8 mouse cellular contexts compared by ENCODE assay signal in the genomic region with DNA sequence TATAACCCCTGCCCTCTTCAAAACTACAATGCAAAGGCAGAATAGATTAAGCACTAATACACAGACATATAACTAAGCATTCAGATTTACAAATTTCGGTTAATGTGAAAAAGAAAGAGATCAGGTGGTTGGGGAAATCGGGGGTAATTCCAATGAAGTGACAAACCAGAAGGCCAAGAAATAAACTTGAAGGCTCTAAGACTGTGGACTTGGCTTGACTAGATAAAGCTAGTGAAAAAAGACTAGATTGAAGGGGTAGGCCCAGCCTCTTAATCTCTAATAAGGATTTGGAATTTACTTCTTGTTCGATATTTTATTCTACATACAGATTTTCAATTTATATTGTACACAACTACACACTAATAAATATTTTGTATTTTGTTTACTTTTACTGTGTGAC. TPM values are rescaled to one million over a fixed set of nuclear protein-coding genes. Genes with fewer than 3 reads are reported as not detected.
DNase-seq lines count a peak whose midpoint lies in the region; ATAC-seq lines count a peak whose summit lies in the region.

A gene (plus strand): TSS at position 301 of the 400 bp plus-strand sequence.

- WGBS in kidney, embryonic 15.5 days: 85% methylated on average over 3 of the region's 3 CpGs
- 82% methylated on average over 3 of the region's 3 CpGs for WGBS in embryonic facial prominence, embryonic 11.5 days
- WGBS in intestine, embryonic 14.5 days: 81% methylated on average over 3 of the region's 3 CpGs
- WGBS in midbrain, embryonic 11.5 days: 80% methylated on average over 3 of the region's 3 CpGs

- 0 out of 2 replicates have a peak, but pooled peaks cover 7% of the 10 kb centered on the region for H3K27me3 ChIP-seq in kidney, embryonic 15.5 days
- 0 out of 2 replicates have a peak, but pooled peaks cover 3% of the 10 kb centered on the region for H3K27me3 ChIP-seq in embryonic facial prominence, embryonic 11.5 days (ENCODE audit: control insufficient read depth, insufficient read depth, low read length)
- no peaks in the 10 kb centered on the region for H3K27me3 ChIP-seq in intestine, embryonic 14.5 days (replicated peaks; ENCODE audit: control insufficient read depth, insufficient read depth, low read length)
- peaks cover 16% of the 10 kb centered on the region for H3K27me3 ChIP-seq in midbrain, embryonic 11.5 days (ENCODE audit: control insufficient read depth, insufficient read depth, low read length)

- no peak for ATAC-seq in kidney, embryonic 15.5 days (replicated peaks; ENCODE audit: low FRiP score)
- ATAC-seq in embryonic facial prominence, embryonic 11.5 days (replicated peaks; ENCODE audit: insufficient number of reproducible peaks, low FRiP score, low TSS enrichment, low read depth): no peak
- no peak for ATAC-seq in intestine, embryonic 14.5 days (replicated peaks; ENCODE audit: low FRiP score, low TSS enrichment, low read depth)
- ATAC-seq in midbrain, embryonic 11.5 days (ENCODE audit: low FRiP score): no peak

- H3K27ac ChIP-seq in kidney, embryonic 15.5 days: peak within 1 kb of the TSS; percentile 91
- no peak within 1 kb of the TSS for H3K27ac ChIP-seq in embryonic facial prominence, embryonic 11.5 days (replicated peaks; ENCODE audit: low read depth, low read length)
- peak within 1 kb of the TSS; percentile 71 for H3K27ac ChIP-seq in intestine, embryonic 14.5 days (ENCODE audit: low read depth)
- no peak within 1 kb of the TSS for H3K27ac ChIP-seq in midbrain, embryonic 11.5 days (ENCODE audit: low read depth, low read length)

- H3K4me2 ChIP-seq in kidney, embryonic 15.5 days: peak within 1 kb of the TSS; percentile 90
- peak within 1 kb of the TSS; percentile 74 for H3K4me2 ChIP-seq in embryonic facial prominence, embryonic 11.5 days (ENCODE audit: low read depth, low read length)
- H3K4me2 ChIP-seq in intestine, embryonic 14.5 days (ENCODE audit: low read length): peak within 1 kb of the TSS; percentile 74
- peak within 1 kb of the TSS; percentile 92 for H3K4me2 ChIP-seq in midbrain, embryonic 11.5 days

- peak within 1 kb of the TSS; percentile 73 for H3K9ac ChIP-seq in kidney, embryonic 15.5 days
- peak within 1 kb of the TSS; percentile 73 for H3K9ac ChIP-seq in embryonic facial prominence, embryonic 11.5 days (replicated peaks; ENCODE audit: low read length)
- peak within 1 kb of the TSS; percentile 78 for H3K9ac ChIP-seq in intestine, embryonic 14.5 days (ENCODE audit: low read length)
- H3K9ac ChIP-seq in midbrain, embryonic 11.5 days (ENCODE audit: low read length): peak within 1 kb of the TSS; percentile 73

- H3K9me3 ChIP-seq in kidney, embryonic 15.5 days (replicated peaks): no peaks in the 10 kb centered on the region
- no peaks in the 10 kb centered on the region for H3K9me3 ChIP-seq in embryonic facial prominence, embryonic 11.5 days (replicated peaks; ENCODE audit: control insufficient read depth, low read length)
- H3K9me3 ChIP-seq in intestine, embryonic 14.5 days (ENCODE audit: control insufficient read depth, low read length): no peaks in the 10 kb centered on the region
- no peaks in the 10 kb centered on the region for H3K9me3 ChIP-seq in midbrain, embryonic 11.5 days (ENCODE audit: control insufficient read depth, low read length)

- H3K4me3 ChIP-seq in kidney, embryonic 15.5 days (replicated peaks): peak within 1 kb of the TSS; percentile 85
- H3K4me3 ChIP-seq in embryonic facial prominence, embryonic 11.5 days (ENCODE audit: low read depth, low read length): peak within 1 kb of the TSS; percentile 72
- H3K4me3 ChIP-seq in intestine, embryonic 14.5 days (ENCODE audit: low read depth, low read length): peak within 1 kb of the TSS; percentile 77
- H3K4me3 ChIP-seq in midbrain, embryonic 11.5 days (ENCODE audit: low read depth, low read length): peak within 1 kb of the TSS; percentile 69

- DNase-seq in kidney, adult 18-20 months: no peak
- no peak for DNase-seq in embryonic facial prominence, embryonic 11.5 days (ENCODE audit: low spot score)
- no peak for DNase-seq in intestine, embryonic 14.5 days (ENCODE audit: low spot score)
- DNase-seq in midbrain, embryonic 11.5 days (ENCODE audit: low spot score, missing footprints): no peak
- DNase-seq in cerebellum, adult 18-20 months: no peak
- no peak for DNase-seq in thymus, postnatal 10 days (ENCODE audit: low spot score in 2 of 2)
- DNase-seq in ovary, postnatal 14 days (ENCODE audit: low spot score): no peak

- H3K4me1 ChIP-seq in kidney, embryonic 15.5 days: peaks cover 25% of the 10 kb centered on the region
- H3K4me1 ChIP-seq in embryonic facial prominence, embryonic 11.5 days (ENCODE audit: control insufficient read depth, insufficient read depth, low read length): no peaks in the 10 kb centered on the region
- H3K4me1 ChIP-seq in intestine, embryonic 14.5 days (replicated peaks; ENCODE audit: control insufficient read depth, insufficient read depth, low read length): peaks cover 14% of the 10 kb centered on the region; the same call in 1 of the 2 replicates
- peaks cover 6% of the 10 kb centered on the region; the same call in 1 of the 2 replicates for H3K4me1 ChIP-seq in midbrain, embryonic 11.5 days (ENCODE audit: control insufficient read depth, insufficient read depth, low read length)

- H3K36me3 ChIP-seq in kidney, embryonic 15.5 days: no peaks in the 10 kb centered on the region
- no peaks in the 10 kb centered on the region for H3K36me3 ChIP-seq in embryonic facial prominence, embryonic 11.5 days (replicated peaks; ENCODE audit: control insufficient read depth, insufficient read depth, low read depth, low read length)
- H3K36me3 ChIP-seq in intestine, embryonic 14.5 days (ENCODE audit: control insufficient read depth, insufficient read depth, low read length): 0 out of 2 replicates have a peak, but pooled peaks cover 1% of the 10 kb centered on the region
- no peaks in the 10 kb centered on the region for H3K36me3 ChIP-seq in midbrain, embryonic 11.5 days (ENCODE audit: control insufficient read depth, insufficient read depth, low read length)

RNA-seq across cellular contexts. Expression of the gene that starts here (rescaled TPM):
- 14.1 and 14.8 TPM in 2 replicates for polyA plus RNA-seq in kidney, embryonic 15.5 days (2015; fragmentation: Nextera tagmentation; extraction: Ambion mirVana)
- polyA plus RNA-seq in embryonic facial prominence, embryonic 11.5 days (2014; fragmentation: Nextera tagmentation; extraction: Ambion mirVana): 4.3 and 4.7 TPM in 2 replicates
- polyA plus RNA-seq in intestine, embryonic 14.5 days (2014; fragmentation: Nextera tagmentation; extraction: Ambion mirVana): 14.6 and 15.7 TPM in 2 replicates
- polyA plus RNA-seq in midbrain, embryonic 11.5 days (2014; fragmentation: Nextera tagmentation; extraction: Ambion mirVana): 4.8 and 5.0 TPM in 2 replicates

Comparison
In these comparisons a context has a peak if more than half of its experiments do, and no peak if none do; other contexts are left out.
1. H3K27ac ChIP-seq: peak in kidney, embryonic 15.5 days (single experiment) and intestine, embryonic 14.5 days (single experiment); none in embryonic facial prominence, embryonic 11.5 days (single experiment) and midbrain, embryonic 11.5 days (single experiment).
2. Peak in every context shown above with its lines, with median percentiles within 50 percentile points of each other: H3K4me2 ChIP-seq, H3K4me3 ChIP-seq and H3K9ac ChIP-seq.